Mouse (Mus musculus): ENCODE measurements around the gene Rxra.

Gene Rxra

GRCm38 (mm10) chr2:27676106-27676477, at the start of gene Rxra:
Gene Rxra, plus strand, starts transcription at chr2:27676440.
- DNase-seq = peak; percentile 23

- DNase-seq = no peak
Measured at GRCm38 (mm10) chr2:27626604-27627003, 49.6 kb upstream of the Rxra start.

GRCm38 (mm10) chr2:27630601-27631285, 45.5 kb upstream of the Rxra start:
- no peak for DNase-seq

- no peak for DNase-seq
Measured at GRCm38 (mm10) chr2:27633471-27633870, 42.8 kb upstream of the Rxra start.

GRCm38 (mm10) chr2:27634018-27634417, 42.2 kb upstream of the Rxra start:
- DNase-seq = no peak

- no peak for DNase-seq
Measured at GRCm38 (mm10) chr2:27635147-27635738, 41.0 kb upstream of the Rxra start.

- no peak for DNase-seq
Measured at GRCm38 (mm10) chr2:27636796-27637195, 39.4 kb upstream of the Rxra start.

GRCm38 (mm10) chr2:27637281-27637896, 38.9 kb upstream of the Rxra start:
- no peak for DNase-seq

GRCm38 (mm10) chr2:27639631-27640334, 36.5 kb upstream of the Rxra start:
- no peak for DNase-seq

- DNase-seq = no peak
Measured at GRCm38 (mm10) chr2:27640900-27641479, 35.2 kb upstream of the Rxra start.

GRCm38 (mm10) chr2:27644547-27645120, 31.6 kb upstream of the Rxra start:
- no peak for DNase-seq

GRCm38 (mm10) chr2:27645471-27645870, 30.8 kb upstream of the Rxra start:
- DNase-seq = no peak

GRCm38 (mm10) chr2:27649862-27650661, 26.2 kb upstream of the Rxra start:
- DNase-seq = peak; percentile 48

GRCm38 (mm10) chr2:27650991-27651390, 25.2 kb upstream of the Rxra start:
- no peak for DNase-seq

- no peak for DNase-seq
Measured at GRCm38 (mm10) chr2:27653496-27654030, 22.7 kb upstream of the Rxra start.

- DNase-seq = no peak
Measured at GRCm38 (mm10) chr2:27654321-27655232, 21.7 kb upstream of the Rxra start.

- DNase-seq = no peak
Measured at GRCm38 (mm10) chr2:27656576-27656975, 19.7 kb upstream of the Rxra start.

GRCm38 (mm10) chr2:27665284-27665683, 11.0 kb upstream of the Rxra start:
- no peak for DNase-seq

- DNase-seq = no peak
Measured at GRCm38 (mm10) chr2:27666719-27667118, 9.5 kb upstream of the Rxra start.

GRCm38 (mm10) chr2:27667677-27668076, 8.6 kb upstream of the Rxra start:
- no peak for DNase-seq

GRCm38 (mm10) chr2:27670746-27671145, 5.5 kb upstream of the Rxra start:
- no peak for DNase-seq
